Mouse (Mus musculus) heart, postnatal 0 days (tissue): Measurements from ENCODE around the gene Rnf111.
"Not testable (repeated sequence)": the region's sequence is repeated elsewhere in the genome, so short reads cannot be mapped to it uniquely, and the experiment has no call there.

Experiments used
- CTCF ChIP-seq: IDR thresholded peaks from 2 replicates; pipeline ENCODE4 v1.5.1; 2016; ENCODE audit warnings: antibody characterized with exemption, control low read depth, low read depth
- EP300 ChIP-seq: IDR thresholded peaks from 2 replicates; pipeline ENCODE4 v1.6.1; 2016; ENCODE audit warnings: antibody characterized with exemption, low read depth

- not testable (repeated sequence) for TF ChIP-seq CTCF, EP300
Observed at GRCm38 (mm10) chr9:70463091-70463490, 40.4 kb downstream of the Rnf111 start.
